Mouse (Mus musculus) spleen, adult 2 months (tissue): ENCODE measurements around the gene Gm9774.

Experiments used
- CTCF ChIP-seq: fragments of 200-500 bp; IDR thresholded peaks from 2 replicates; pipeline ENCODE4 v1.5.1; 2011; ENCODE audit warnings: mild to moderate bottlenecking, inconsistent platforms; ENCODE audit not compliant: insufficient read depth, insufficient read length, insufficient replicate concordance; ENCODE audit errors: extremely low read depth
- POLR2A ChIP-seq: fragments of 200-500 bp; IDR thresholded peaks from 2 replicates; pipeline ENCODE4 v1.6.1; 2011; ENCODE audit warnings: low read depth, low read length, inconsistent platforms

DNA sequence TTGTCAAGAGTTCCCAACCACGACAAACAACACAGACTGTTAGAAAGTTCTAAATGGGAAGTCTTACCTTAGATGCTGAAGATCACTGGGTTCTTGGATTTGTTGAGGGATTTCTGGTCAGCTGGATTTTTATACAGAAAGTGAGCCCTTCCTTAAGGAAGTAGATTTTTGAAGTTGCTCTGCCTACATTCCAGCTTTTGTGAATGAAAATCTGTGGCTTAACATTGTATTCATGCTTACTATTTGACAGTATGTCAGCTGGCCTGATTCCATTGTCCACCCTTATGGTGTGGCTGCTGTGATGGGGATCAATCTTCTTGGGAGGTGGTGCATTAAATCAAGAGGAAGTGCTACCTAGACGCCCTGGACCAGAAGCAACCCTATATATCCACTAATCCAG, 29.4 kb upstream of the Gm9774 start, which contains the start of gene Sprr3:
- TF ChIP-seq CTCF (no peak), POLR2A (no peak)
